Mouse (Mus musculus): Measurements from ENCODE around the gene Otogl. TPM values are rescaled to one million over a fixed set of nuclear protein-coding genes. Genes with fewer than 3 reads are reported as not detected.
A peak's percentile ranks its signal among the peaks of the same experiment; 100 is the strongest.

Otogl gene
- total RNA-seq, 2 experiments from 2014 or later: 0.04 TPM

DNA sequence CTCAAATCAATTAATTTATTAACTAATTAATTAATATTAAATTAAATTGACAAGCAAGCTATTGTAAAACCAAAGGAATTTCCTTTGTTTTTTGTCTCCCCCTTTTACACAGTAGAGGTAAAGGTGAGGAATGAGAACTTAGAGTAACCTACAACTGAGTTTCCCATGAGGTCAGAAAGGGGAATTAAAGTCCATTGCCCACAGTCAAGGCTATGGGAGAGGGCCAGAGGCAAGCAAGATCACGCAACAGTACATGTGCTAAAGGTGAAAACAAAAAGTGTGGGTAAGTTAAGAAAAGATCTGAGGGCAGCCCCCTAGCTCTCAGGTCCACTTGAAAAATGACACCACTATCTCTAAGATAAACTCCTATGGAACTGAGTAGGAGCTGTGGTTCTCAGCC is 9.2 kb upstream of the Otogl start:
- DNase-seq: no peak
- intact Hi-C loops (cut with DNase I; ENCODE audit: low total_unique reads): loop anchor here (5.0 kb wide), 1 partner anchor 64 kb away; no protein-coding TSS in a partner anchor

- DNase-seq: no peak
- intact Hi-C loops (cut with DNase I; ENCODE audit: low total_unique reads): no loop called here
These were observed 1.1 kb upstream of the Otogl start for GRCm38 (mm10) chr10:107913013-107913412.

GRCm38 (mm10) chr10:107906453-107906852 is 5.5 kb downstream of the Otogl start:
- DNase-seq: no peak
- intact Hi-C loops (cut with DNase I; ENCODE audit: low total_unique reads): no loop called here

DNA sequence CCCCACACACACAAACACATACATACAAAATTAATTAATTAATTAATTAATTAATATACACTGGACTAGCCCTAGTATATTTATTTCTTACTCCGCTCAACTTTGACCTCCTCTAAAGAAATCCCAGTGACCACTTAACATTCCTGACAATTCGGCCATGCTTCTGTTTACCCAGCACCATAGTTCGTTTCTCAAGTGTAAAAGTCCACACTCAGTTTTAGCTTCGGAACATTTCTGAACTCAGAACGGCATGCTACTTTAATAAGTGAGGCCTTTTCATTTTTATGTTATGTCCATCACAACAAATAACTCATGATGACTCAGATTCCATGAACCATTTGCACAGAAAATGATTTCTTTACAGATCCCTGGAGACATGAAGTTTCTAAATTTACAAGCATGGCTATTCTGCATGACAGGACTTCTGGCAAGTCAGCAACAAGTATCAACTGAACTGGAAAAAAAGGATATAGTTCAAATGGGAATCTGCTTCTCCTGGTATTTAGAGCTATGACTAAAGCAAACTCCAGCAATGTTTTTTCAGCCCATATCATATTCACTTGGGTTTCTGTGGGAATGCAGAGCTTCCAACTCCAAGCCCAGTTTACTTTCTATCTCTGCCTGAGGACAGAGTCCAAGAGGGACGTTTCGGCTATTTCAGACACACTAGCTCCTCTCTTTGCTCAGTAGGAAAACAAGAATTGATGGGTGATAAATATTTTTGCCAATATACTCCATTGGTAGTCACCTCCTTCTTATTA is 6.5 kb downstream of the Otogl start:
- DNase-seq: peak; percentile 8
- intact Hi-C loops (cut with DNase I; ENCODE audit: low total_unique reads): no loop called here

GRCm38 (mm10) chr10:107901958-107902357 is 10.0 kb downstream of the Otogl start:
- intact Hi-C loops (cut with DNase I; ENCODE audit: low total_unique reads): no loop called here
- no peak for DNase-seq

DNA sequence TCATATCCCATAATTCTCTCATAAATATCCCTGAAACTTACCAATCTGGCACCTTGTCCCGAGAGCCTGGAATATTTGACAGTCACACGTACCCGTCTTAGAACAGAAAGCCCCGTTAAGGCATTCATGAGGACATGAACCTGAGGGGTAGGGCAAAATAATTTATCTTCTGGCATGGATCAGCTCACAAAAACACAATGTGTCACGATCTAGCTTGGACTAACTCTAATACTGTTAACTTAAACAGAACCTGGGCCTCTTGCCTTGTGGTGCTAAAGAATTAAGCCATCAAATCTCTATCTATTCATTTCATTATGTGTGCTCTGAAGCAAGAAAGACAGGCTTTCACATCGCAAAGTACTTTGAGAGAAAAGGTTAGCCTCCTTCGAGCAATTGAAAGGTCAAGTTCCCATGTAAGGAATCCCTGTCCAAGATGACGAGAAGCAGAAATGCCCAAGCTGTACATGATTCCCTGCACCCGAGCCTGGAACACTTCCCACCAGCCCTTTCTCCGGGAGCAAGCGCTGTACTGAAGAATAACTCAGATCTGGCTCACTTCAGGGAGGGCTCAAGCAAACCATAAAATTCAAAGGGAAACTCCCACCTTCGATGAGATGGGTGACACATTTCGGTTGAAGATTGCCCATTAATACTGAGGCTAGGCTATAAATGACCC is 10.6 kb downstream of the Otogl start:
- DNase-seq: no peak
- intact Hi-C loops (cut with DNase I; ENCODE audit: low total_unique reads): no loop called here

GRCm38 (mm10) chr10:107899946-107900345 is 12.0 kb downstream of the Otogl start:
- DNase-seq: no peak
- intact Hi-C loops (cut with DNase I; ENCODE audit: low total_unique reads): no loop called here

DNA sequence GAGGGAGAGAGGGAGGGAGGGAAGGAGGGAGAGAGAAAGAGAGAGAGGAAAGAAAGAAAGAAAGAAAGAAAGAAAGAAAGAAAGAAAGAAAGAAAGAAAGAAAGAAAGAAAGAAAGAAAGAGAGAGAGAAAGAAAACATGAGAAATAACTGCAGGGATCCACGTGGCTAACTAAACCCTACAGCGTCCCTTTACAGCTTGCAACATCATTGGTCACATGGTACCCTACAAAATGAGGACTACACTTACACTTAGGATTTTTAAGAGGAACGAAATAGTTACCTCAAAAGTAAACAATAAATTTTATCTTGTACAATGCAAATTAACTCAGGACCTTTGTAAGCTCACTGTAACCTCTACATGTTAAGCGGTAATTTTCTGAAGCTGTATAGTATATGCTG is 15.8 kb downstream of the Otogl start:
- DNase-seq: no peak
- intact Hi-C loops (cut with DNase I; ENCODE audit: low total_unique reads): no loop called here

- intact Hi-C loops (cut with DNase I; ENCODE audit: low total_unique reads): no loop called here
These were observed 17.0 kb downstream of the Otogl start for GRCm38 (mm10) chr10:107894663-107895581.

DNA sequence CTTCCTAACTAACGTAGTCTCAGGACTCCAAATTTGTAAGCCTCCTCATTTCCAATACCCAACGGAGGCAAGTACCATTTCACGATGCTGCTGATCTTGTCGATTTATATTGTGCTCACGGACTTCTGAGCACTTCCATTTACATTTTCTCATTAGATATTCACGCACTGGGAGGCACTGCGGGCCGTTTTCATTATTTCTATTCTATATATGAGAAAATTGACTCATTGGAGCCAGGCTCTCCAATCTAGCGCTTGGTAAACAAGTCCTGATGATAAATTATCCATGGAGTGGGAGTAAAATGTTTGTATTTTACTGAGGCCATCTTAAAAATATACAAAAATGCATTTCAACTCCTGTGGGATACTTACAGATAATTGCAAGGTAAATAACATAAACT is 21.5 kb downstream of the Otogl start:
- DNase-seq: no peak
- intact Hi-C loops (cut with DNase I; ENCODE audit: low total_unique reads): no loop called here

More at GRCm38 (mm10) chr10:107894663-107895581, 17.0 kb downstream of the Otogl start:
- DNase-seq: no peak

DNA sequence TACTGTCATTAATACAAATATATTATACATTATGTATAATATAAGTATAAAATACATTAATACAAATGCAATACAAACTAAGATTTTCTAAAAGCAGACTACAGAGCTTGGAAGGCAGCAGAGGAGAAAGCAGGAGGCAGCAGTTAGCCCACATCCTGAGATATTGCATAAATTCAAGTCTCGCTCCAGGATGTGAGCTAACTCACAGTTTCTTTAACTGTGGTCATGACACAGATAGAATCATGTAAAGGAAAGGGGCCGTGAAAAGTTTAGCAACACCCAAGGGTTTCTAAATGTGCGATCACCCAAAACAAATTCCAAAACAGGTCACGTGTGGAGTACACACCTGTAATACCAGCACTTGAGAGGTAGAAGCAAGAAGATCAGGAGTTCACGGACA is 39.4 kb downstream of the Otogl start:
- intact Hi-C loops (cut with DNase I; ENCODE audit: low total_unique reads): no loop called here
- no peak for DNase-seq

DNA sequence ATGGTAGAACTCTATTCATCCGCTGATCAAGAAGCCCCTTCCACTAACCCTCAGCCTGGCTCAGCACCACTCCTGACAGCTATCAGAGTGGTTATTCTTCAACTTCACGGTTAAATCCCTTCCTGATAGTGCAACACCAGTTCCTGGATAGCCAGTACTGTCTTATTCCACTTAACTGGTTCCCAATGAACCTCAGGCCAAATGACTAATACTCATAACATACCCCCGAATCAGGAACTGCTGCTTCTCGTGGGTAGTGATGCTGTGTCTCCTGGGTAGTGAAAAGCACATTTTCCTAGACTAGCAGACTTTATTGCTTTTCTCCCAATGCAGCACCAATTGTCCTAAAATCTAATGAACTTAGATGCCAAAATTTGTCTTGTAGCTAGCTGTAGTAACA is 39.8 kb downstream of the Otogl start:
- intact Hi-C loops (cut with DNase I; ENCODE audit: low total_unique reads): no loop called here
- DNase-seq: no peak

- intact Hi-C loops (cut with DNase I; ENCODE audit: low total_unique reads): no loop called here
- DNase-seq: no peak
These were observed 41.4 kb downstream of the Otogl start for GRCm38 (mm10) chr10:107870540-107870939.

DNA sequence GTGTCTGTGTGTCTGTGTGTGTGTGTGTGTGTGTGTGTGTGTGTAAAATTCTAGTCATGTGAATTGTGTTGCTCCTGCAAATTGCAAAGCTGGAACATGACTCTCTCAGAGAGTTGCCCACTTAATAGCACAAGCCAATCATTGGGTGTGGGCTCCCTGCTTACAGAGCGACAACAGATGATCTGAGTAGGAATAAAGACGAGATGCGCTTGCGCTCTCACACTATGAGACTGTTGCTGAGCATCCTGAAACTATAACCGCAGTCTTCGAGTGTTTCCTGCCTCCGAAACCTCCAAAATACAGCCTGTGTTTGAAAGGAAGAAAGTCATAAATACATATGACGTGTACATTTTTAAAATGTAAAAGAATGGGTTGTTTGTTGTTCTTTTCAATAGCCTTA is 43.0 kb downstream of the Otogl start:
- DNase-seq: no peak
- intact Hi-C loops (cut with DNase I; ENCODE audit: low total_unique reads): no loop called here

DNA sequence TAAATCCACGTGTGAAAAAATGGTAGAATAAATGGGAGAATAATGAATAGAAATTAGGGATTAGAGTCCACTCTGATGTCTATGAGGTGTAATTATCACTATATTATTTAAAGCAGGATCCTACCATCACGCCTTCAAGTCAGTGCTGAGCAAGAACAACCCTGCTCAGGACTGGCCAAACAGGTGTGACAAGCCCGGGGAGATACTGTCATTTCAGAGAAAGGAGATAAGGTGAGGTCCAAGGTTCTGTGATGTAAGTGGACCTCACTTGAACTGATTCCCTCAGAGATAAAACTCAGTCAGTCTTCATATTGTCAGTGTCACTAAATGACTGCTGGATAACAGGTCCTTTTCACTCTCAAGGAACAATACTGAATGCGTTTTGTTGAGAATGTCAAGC is 44.5 kb downstream of the Otogl start:
- intact Hi-C loops (cut with DNase I; ENCODE audit: low total_unique reads): no loop called here
- DNase-seq: no peak

GRCm38 (mm10) chr10:107860235-107860917 is 51.6 kb downstream of the Otogl start:
- DNase-seq: no peak
- intact Hi-C loops (cut with DNase I; ENCODE audit: low total_unique reads): no loop called here

DNA sequence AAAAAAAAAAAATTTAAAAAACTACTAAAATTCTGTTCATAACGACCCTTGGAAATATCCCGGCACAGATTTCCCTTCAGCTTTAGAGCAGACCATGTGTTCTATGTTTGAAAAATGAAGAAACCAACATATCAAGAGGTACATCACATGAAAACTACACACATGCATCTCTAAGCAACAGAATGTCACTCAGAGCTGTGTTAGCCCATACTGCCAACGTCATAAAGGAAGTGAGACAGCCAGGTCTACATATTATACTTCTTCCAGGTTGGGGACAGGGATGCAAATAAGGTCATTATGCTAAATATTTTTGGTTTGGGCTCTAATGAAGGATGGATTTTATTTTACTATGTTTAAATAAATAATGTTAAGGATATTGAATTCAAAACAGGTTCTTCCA is 52.7 kb downstream of the Otogl start:
- no peak for DNase-seq
- intact Hi-C loops (cut with DNase I; ENCODE audit: low total_unique reads): loop anchor here (5.0 kb wide), 1 partner anchor 63 kb away; no protein-coding TSS in a partner anchor

GRCm38 (mm10) chr10:107858684-107859083 is 53.2 kb downstream of the Otogl start:
- intact Hi-C loops (cut with DNase I; ENCODE audit: low total_unique reads): loop anchor here (5.0 kb wide), 1 partner anchor 64 kb away; no protein-coding TSS in a partner anchor
- no peak for DNase-seq

GRCm38 (mm10) chr10:107844906-107845305 is 67.0 kb downstream of the Otogl start:
- DNase-seq: no peak
- intact Hi-C loops (cut with DNase I; ENCODE audit: low total_unique reads): no loop called here
